ENCODE assay signal across 11 mouse cellular contexts in genomic region chr3:96404450-96404849, GRCm38 (mm10). TPM values are rescaled to one million over a fixed set of nuclear protein-coding genes. Genes with fewer than 3 reads are reported as not detected.
DNase-seq lines count a peak whose midpoint lies in the region; ATAC-seq and TF ChIP-seq lines count a peak whose summit lies in the region.
"Had no signal": no experiment of that assay in that cellular context is flagged by ENCODE, and none has a peak within 500 bp of the region (broad histone marks: within the 10 kb centered on the region; RNA-seq: fewer than 3 reads in every experiment).

No protein-coding gene starts in this region.

- intact Hi-C loops in heart, postnatal 14 days (cut with DNase I) = no loop called here

- under 1% methylated on average over 26 of the region's 26 CpGs for WGBS in heart, embryonic 12.5 days
- WGBS in limb, embryonic 13.5 days = under 1% methylated on average over 26 of the region's 26 CpGs

- no peak for TF ChIP-seq CTCF in testis, adult 2 months (IDR thresholded peaks at IDR 0.05; ENCODE audit: control insufficient read depth, insufficient read depth, insufficient replicate concordance, low read depth, low read length)

- no peak for TF ChIP-seq POLR2A in testis, adult 2 months (IDR thresholded peaks at IDR 0.05; ENCODE audit: control insufficient read depth, low read depth, low read length)

- H3K27me3 ChIP-seq in heart, embryonic 12.5 days (replicated peaks) = peaks cover 82% of the 10 kb centered on the region
- H3K27me3 ChIP-seq in testis, adult 2 months (ENCODE audit: control insufficient read depth, insufficient read depth, low read length) = no peaks in the 10 kb centered on the region
- peaks cover 93% of the 10 kb centered on the region for H3K27me3 ChIP-seq in limb, embryonic 13.5 days

- H3K9me3 ChIP-seq in heart, embryonic 12.5 days (replicated peaks) = 0 out of 2 replicates have a peak, but pooled peaks cover 4% of the 10 kb centered on the region
- H3K9me3 ChIP-seq in limb, embryonic 13.5 days = peaks cover 4% of the 10 kb centered on the region; the same call in 1 of the 2 replicates

- H3K9ac ChIP-seq in heart, embryonic 12.5 days = 0 out of 2 replicates have a peak overlapping the region, but pooled peaks have one; percentile 19
- H3K9ac ChIP-seq in limb, embryonic 13.5 days = no peak overlapping the region

- H3K27ac ChIP-seq in heart, embryonic 12.5 days (ENCODE audit: poor library complexity, severe bottlenecking) = no peak overlapping the region
- no peak overlapping the region for H3K27ac ChIP-seq in testis, adult 2 months (ENCODE audit: control insufficient read depth, insufficient read depth, low read depth, low read length)
- H3K27ac ChIP-seq in limb, embryonic 13.5 days = no peak overlapping the region

- peak overlapping the region; percentile 28 for H3K4me3 ChIP-seq in heart, embryonic 12.5 days
- H3K4me3 ChIP-seq in testis, adult 2 months (ENCODE audit: control insufficient read depth, low read depth, low read length) = peak overlapping the region; percentile 56
- H3K4me3 ChIP-seq in limb, embryonic 13.5 days = peak overlapping the region; percentile 24

- H3K4me2 ChIP-seq in heart, embryonic 12.5 days = peak overlapping the region; percentile 68
- H3K4me2 ChIP-seq in limb, embryonic 13.5 days (replicated peaks) = peak overlapping the region; percentile 41

- H3K4me1 ChIP-seq in heart, embryonic 12.5 days (replicated peaks) = peaks cover 18% of the 10 kb centered on the region
- peaks cover 33% of the 10 kb centered on the region for H3K4me1 ChIP-seq in testis, adult 2 months (ENCODE audit: control insufficient read depth, insufficient read depth, low read length)
- peaks cover 16% of the 10 kb centered on the region for H3K4me1 ChIP-seq in limb, embryonic 13.5 days

- no peak for ATAC-seq in heart, embryonic 12.5 days (ENCODE audit: insufficient number of reproducible peaks, low FRiP score)
- ATAC-seq in limb, embryonic 13.5 days (ENCODE audit: low FRiP score, low read depth) = no peak

- no peak for DNase-seq in heart, postnatal 14 days
- no peak for DNase-seq in testis, postnatal 10 days (ENCODE audit: low spot score)
- DNase-seq in right cerebral cortex, adult 2 months (ENCODE audit: low spot score in 2 of 2) = no peak
- DNase-seq in thymus, postnatal 36 days = no peak
- no peak for DNase-seq in cerebellum, adult 8-10 months
- DNase-seq: adrenal gland, adult 2 months had no signal

- no peaks in the 10 kb centered on the region for H3K36me3 ChIP-seq in heart, embryonic 12.5 days
- H3K36me3 ChIP-seq in testis, adult 2 months (ENCODE audit: control insufficient read depth, insufficient read depth, low read length) = no peaks in the 10 kb centered on the region
- no peaks in the 10 kb centered on the region for H3K36me3 ChIP-seq in limb, embryonic 13.5 days

RNA-seq across cellular contexts. Expression of gene BC107364, which starts 47.7 kb away (rescaled TPM):
- 0.72 and 0.87 TPM in 2 replicates for polyA plus RNA-seq in heart, embryonic 12.5 days (2016; fragmentation: Nextera tagmentation; extraction: Ambion mirVana)
- total RNA-seq in heart, postnatal 14 days (2021) = not detected
- 4.7 and 5.5 TPM in 2 replicates for polyA plus RNA-seq in testis, adult 2 months (2012; rRNA removed)
- polyA plus RNA-seq in limb, embryonic 13.5 days (2015; fragmentation: Nextera tagmentation; extraction: Ambion mirVana) = not detected in 2 replicates
- total RNA-seq: adrenal gland, adult 2 months; granulocyte monocyte progenitor cell, adult 5-6 weeks had no signal
- polyA plus RNA-seq: adrenal gland, adult 2 months; C2C12 had no signal
